Mouse (Mus musculus) gastrocnemius, postnatal 10 days (tissue): ENCODE results near the gene Ngb. TPM values are rescaled to one million over a fixed set of nuclear protein-coding genes. Genes with fewer than 3 reads are reported as not detected.

Experiments used
- DNase-seq: peaks from one replicate; pipeline ENCODE4 v3.0.0; 2021; ENCODE audit warnings: mixed read lengths
- long read RNA-seq, 2 experiments: library from polyadenylated mRNA; stranded (forward); transcript quantifications; one replicate each; pipeline ENCODE4 v2.0.0; 2021
- total RNA-seq, 2 experiments: library from RNA; stranded (reverse); gene quantifications; 2 replicates each; pipeline ENCODE4 v1.2.3; 2021

The Ngb gene
- under 1 TPM in 1 of 2 experiments, not detected in 1; 0.28 TPM for total RNA-seq
- long read RNA-seq, experiment 1, partial matches to known transcripts = 0 of 1 reads
- long read RNA-seq, experiment 1, other reads (novel, unspliced or antisense) = 1 of 1 reads
- long read RNA-seq, experiment 2, partial matches to known transcripts = 0 of 1 reads
- long read RNA-seq, experiment 2, other reads (novel, unspliced or antisense) = 0 of 1 reads

DNA sequence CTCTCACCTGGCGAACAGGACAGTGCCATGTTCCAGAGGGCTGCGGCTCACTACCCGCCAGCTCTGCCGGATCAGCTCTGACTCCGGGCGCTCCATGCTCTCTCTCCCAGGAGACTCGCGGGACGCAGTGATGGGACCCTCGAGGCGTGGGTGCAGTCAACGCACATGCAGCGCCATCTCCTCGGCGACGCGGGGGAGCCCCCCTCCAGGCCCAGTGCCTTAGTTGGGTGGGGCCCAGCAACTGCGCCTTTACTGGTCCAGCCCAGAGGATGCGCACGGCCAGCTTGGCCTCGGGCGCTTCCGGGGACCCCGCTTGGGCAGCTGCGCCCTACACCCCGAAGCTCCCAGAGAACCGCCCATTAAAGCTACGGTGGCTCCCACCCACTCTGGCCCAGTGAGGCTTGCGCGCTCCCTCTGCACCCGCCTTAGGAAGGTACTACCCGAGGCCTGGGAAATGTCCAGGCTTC lies at the start of gene Ngb:
Gene Ngb, minus strand, starts transcription at position 375 of the 467 bp plus-strand sequence.
- no peak for DNase-seq

DNA sequence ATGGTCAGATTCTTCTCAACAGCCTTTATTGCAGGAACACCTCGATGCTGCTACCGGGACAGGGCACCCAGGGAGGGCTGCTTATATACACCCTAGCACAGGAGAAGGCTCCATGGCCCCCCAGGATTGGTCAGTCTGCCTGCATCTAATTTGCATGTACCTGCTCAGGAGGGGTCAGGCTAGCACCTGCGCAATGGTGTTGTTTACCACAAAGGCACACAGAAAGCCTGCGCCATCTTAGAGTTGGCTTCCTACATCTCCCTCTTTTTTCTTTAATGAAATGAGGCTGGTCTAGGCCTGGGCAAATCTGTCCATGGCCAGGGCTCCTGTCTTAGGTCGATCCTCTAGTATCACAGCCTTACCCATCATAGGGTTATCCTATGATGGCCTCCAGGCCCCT lies 47.1 kb upstream of the Ngb start:
- DNase-seq = no peak

DNA sequence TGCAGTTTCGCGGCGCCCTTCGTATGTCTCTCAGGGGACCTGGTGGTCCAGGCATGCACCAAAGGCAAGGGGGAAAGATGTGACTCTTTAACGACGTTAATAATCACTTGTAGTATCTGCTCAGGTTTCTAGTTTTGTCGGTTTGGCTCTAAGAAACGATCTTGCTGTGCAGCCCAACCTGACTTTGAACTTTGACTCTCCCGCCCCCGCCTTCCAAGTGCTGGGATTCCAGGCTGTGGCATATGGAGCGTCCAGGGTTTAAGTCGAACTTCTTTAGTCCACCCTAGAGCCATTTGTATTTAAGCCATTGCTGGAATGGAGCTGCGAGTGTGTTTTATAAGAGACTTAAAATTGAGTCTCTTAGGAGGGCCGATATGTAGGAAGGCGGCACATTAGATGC lies 45.8 kb upstream of the Ngb start:
- no peak for DNase-seq

DNA sequence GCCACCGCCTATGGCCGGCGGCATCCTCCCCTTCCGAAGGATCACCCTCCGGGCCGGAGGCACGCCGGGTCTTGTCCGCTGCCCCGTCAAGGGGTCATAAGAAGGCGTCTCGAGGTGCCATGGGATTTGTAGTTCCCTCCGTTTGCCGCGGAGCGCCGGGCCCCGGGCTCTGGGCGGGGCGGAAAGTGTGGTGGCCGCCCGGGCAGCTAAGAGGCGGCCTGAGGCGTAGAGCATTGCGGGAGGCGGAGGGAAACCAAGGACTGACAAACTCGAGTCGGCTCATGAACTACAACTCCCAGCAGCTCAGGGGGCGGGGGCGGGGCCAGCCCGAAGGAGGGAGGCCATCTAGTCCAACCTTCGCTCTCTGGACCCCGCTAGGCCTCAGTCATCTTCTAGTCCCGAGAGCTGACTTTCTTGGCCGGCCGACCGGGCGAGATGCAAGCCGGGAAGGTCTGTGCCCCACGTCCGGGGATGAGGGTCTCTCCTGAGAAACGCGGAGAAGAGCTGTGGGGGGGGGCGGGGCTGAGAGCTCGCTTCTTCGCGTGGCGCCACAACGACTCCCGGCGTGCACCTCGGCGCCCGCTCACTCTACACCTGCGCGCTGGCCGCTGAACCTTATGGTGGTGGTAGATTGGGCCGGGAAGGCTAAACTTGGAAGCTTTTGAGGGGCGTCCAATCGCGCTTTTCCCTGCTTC lies 45.2 kb upstream of the Ngb start, which contains the start of gene Pomt2:
Gene Pomt2, minus strand, starts transcription at position 574 of the 695 bp plus-strand sequence.
- peak; percentile 87 for DNase-seq

DNA sequence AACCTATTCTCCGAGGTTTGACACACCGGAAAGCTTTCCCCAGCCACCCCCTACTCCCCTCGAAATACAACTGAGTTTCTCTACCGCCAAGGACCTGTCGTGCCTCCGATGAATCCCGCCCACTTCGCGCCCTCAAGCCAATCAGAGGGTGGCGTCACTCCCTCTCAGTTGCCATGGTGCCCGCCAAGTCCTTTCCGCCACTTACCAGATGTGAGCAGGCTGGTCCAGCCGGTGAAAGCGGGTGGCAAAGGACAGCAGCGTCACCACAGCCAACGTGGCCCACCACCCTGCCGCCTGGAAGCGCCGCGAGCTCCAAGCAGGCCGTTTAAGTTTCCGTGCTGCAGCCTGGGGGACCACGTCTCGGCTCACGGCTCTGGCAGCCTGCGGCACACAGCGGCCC lies 44.6 kb upstream of the Ngb start, which contains the start of gene Gstz1:
Gene Gstz1, plus strand, starts transcription at position 200 of the 400 bp plus-strand sequence.
- peak; percentile 82 for DNase-seq

DNA sequence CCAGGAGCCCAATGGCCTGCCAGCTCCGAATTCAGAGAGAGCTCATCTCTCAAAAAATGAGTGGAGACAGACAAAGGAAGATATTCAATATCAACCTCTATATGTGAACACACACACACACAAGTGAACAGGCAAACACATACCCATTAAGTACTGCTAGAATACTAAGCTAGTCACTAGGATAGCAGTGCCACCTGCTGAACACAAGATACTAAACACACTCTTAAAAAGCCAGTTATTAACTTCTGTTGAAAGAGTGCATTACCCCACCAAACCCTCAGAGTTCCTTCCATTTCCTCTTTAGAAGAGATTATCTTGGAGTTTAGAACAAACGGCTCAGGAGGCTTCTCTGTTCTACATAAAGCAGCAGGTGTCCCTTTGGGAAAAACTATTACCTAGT lies 39.8 kb upstream of the Ngb start:
- no peak for DNase-seq

DNA sequence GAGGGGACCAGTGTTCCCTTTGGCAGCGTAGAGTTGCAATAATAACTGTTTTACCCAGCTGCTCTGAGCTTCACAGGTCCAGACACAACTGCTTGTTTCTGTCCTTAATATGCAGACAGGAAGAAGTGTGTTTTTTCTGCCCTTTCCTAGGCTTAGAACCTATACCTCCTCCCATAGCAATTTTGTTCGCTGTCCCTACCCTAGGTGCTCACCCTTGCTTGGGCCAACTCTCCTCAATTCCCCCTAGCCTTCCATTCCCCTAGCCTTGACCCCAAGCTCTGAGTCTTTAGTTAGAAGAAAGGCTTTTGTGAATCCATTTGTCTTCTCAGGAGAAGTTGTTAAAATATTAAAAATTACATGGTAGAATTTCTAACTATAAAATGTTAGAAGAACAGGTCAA lies 36.4 kb upstream of the Ngb start:
- DNase-seq = no peak

DNA sequence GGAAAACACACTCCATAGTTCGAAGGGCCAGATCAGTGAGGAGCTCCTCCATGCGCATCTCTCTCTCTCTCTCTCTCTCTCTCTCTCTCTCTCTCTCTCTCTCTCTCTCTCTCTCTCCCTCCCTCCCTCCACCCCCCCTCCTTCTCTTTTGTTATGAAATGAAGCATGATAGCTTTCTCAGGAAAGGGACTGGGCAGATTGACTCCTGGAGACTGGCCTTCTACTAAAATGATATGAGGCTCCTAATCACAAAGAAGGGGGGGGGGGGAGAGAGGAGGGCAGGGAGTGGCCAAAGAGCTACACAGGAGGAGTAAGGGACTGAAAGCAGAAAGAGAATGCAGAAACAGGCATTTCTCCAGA lies 36.0 kb upstream of the Ngb start:
- no peak for DNase-seq

DNA sequence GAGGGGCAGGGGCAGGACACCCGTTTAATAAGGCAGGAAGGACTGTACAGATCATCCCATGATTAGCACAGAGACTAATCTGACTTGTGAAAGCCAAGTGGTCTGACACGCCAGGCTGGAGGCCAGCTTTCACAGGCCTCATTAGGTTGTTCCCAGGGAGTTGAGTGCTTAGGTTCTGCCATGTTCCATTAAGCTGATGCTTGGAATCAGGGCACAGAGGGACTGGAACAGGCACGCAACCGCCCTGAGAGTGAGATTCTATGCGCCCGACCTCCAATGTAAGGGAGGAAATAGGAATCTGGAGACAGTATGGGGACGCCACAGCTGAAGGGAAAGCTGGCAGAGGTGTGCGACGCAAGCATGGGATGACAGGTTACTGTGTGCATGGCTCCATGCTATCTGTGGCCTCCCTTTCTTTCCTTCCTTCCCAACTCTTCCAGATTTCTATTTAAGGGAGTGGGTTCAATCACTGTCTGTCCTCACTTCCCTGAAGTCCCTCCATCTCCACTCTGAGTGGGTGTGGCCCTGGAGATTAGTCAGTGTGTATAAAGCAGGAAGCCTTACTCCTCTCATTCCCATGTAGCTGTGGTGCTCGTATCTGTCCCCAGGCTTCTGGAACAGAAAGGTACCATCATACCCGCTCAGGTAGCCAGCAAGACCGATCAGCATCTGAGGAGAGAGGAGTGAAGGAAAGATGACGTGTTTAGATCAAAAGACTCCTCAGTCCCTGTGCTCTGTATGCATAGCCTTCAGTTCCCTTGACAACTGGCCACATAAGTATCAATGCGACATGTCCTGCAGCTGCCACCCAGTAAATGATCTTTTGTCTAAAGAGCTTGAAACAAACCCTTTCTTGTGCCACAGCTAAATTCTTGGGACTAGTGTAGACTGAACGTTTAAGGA lies 35.4 kb upstream of the Ngb start:
- no peak for DNase-seq

DNA sequence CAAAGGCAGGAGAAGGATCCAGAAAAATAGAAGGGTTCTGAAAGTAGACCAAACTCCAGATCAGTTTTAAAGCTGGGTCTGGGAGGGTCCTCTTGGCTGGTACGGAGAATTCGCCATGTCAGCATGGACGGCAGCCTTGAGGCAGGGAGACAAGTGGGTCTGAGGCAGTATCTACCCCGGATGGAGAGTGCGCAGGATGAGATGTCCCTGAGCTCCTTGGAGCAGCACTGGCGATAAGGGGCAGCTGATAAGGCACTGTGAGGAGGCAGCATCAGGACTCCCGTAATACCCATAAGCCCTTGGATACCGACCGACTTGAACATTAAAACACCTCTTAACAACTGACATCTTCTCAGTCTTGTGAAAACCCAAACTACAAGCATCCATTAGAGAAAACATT lies 30.4 kb upstream of the Ngb start:
- no peak for DNase-seq

DNA sequence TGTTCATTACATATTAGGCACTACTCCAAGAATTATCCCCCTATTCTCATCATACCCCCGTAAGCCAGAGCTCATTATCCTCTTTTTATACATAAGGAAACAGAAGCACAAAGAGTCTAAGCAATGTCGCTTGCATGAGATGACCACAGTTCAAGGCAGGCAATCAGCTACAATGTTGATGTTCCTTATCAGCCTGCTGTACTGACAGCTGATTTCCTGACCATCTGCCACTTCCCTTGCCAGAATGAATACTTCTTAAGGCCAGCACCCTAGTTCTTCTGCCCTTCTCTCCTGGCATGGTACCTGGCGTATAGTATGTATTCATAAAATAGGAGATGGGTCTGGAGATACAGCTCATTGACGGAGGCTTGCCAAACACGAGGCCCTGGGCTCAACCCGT lies 29.9 kb upstream of the Ngb start:
- no peak for DNase-seq

DNA sequence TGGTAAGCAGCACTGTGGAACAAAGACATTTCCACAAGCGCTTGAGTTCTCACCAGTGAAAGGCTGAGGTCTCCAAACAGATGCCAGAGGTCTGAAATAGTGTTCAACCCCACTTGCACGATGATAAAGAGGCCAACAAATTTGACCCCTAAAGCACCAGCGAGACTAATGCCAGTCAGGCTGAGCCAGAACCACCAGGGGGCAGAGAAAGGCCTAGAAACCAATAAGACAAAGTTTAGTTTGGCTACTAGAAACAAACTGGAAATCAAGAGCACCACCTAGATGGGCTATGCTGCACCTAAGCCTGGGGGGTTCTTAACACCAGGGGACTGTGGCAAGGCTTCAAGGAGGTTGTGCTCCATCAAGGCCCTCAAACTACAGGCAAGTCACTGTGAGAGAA lies 29.3 kb upstream of the Ngb start:
- DNase-seq = no peak

DNA sequence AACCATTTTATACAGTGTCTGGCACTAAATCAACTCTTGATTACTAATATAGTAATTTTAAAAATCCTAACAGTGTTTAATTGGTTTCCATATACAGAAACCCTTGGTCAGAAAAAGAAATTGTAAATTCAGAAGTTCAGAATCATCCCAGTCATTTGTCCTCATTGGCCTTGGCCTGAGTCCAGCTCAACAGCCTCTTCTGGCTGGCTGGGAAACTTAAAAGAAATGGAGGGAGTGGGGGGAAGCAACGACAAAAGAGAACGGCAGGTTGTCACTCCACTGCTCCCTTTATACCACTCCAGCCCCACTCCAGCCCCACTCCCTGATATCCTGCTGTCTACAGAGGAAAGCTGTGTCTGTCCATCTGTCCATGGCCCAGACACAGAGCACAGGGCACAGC lies 28.8 kb upstream of the Ngb start:
- no peak for DNase-seq

DNA sequence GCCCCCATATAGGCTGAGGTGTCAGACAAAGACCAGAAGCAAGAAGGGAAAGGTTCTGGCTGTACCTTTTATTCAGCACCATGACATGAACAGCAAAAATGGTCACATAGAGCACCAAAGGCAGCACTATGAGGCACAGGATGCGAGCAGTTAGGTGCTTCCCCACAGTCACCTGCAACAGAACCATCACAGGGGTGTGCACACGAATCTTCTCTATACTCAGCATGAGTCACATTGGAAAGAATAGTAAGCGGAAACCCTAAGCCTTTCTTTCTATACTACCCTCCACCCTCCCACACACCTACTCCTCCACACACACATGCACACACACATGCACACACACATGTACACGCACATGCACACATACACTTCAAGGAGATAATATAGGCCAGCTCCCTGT lies 27.9 kb upstream of the Ngb start:
- DNase-seq = no peak

DNA sequence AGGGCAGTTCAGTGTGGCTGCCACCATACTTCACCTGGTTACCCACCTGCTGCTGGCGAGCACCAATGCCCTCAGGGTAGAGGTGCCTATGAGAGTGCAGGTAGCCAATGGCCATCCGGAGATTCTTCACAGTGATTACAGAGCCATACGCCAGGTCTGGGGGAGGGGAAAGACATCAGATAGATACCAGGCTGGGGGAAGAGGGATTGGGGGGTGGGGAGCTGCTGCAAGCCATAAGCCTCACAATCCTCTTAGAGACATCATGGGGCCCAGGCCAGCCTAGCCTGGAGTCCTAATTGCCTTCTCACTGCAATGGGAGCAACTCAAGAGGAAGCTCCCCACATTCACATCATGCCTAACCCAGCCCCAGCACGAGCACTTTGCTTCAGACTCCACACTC lies 24.9 kb upstream of the Ngb start:
- no peak for DNase-seq

DNA sequence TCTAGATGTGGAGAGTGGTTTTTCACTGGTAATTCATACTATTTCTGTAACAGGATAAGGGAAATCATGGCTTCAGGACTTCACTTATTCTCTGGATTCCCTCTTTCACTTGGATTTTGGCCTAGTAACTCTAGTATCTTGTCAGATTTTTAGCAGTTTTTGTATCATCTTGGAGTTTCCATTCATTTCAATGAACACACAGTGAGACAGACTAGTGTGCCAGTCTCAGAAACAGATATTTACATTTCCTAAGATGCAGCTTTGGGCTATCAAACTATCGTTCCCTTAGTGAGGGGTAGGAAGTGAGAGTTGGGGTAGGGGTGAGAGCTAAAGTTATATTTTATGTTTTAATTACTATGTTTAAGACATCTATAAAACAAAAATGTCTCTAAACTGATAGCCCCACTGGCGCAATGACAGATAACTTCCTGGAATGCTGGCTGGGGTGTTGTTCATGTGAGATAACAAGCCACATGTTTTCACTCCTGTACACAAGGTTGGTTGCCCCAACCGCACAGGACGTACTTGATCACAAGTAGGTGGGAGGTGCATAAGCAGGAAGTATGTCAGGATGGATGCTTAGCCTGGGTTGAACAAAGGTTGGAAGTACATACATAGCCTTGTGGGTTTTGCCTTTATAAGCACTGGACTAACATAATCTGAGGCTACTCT lies 19.7 kb upstream of the Ngb start:
- no peak for DNase-seq

DNA sequence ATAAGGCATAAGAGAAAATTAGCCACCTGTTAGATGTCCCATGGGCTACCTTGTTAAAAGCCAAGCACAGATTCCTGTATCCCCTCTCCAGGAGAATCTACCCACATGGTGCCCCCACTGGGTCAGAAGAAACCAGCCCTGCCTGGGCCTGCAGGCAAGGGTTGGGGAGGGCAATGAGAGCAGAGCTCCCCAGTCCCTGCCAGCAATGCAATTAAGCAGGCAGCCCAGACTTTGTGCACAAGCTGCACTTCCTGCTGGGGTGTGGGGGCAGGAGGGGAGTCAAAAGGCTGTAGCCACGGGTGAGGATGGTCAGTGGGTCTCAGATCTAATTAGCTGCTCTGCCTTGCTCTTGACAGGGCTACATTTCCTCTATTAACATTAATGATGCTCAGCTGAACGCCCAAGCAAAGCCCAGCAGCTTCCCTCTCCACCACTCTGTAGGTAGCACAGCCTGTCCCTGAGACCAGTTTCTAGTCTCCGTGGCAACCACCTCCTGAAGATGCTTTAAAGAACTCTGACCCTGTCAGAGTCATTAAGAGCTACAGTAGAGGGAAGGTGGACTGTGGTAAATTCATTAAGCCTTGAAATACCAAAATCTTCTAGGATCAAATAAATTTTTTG lies 5.1 kb upstream of the Ngb start:
- no peak for DNase-seq

DNA sequence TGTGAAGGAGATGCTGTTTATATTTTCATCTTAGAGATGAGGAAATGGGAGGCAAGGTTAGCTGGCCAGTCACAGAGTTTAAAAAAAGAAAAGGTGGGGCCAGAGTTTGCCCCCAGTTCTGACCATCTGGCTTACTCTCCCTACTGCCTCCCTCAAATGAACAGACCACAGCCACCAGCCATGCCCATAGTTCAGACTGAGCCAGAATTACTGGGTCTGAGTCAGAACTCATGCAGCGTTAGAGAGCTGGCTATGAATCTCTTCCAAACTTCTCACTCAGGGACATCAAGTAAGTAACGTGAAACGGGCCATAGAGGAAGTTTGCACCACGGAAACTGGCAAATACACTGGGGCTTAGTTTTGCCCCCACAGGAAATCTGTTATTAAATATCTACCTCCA lies 2.5 kb upstream of the Ngb start:
- DNase-seq = no peak

DNA sequence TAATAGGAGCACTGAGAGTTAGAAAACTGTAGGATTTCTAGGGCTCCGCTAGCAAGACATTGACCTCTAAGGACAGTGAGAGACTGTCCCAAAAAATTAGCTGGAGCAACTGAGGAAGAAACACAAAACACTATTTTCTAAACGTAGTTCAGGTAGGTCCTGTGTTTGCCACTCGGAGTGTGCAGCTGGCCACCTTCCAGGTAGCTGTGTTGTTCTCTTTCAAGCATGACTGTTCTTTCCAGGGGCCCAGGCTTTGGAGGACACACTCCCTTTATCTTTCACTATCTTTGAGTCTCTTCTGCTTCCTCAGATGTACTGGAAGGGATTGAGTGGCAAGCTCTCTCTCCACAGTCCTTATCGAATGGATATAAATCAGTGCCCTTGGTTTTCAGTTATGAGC lies 1.1 kb upstream of the Ngb start:
- no peak for DNase-seq

DNA sequence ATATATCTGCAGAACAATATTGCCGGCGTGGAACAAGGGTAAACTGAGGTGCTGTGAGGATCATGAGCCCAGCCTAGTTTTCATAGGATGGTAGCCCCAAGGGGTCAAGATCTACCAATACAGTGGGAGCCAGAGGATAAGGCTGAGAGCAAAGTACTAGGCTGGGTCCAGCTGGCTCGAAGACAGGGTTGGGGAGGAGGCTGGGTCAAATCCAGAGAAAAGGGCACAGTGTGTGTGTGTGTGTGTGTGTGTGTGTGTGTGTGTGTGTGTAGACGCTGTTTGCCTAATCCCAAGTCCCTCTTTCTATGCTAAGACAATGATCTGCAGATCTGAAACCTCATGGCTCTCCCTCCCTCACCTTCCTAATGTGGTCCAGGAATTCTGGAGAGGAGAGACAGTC lies 2.0 kb downstream of the Ngb start:
- DNase-seq = no peak

DNA sequence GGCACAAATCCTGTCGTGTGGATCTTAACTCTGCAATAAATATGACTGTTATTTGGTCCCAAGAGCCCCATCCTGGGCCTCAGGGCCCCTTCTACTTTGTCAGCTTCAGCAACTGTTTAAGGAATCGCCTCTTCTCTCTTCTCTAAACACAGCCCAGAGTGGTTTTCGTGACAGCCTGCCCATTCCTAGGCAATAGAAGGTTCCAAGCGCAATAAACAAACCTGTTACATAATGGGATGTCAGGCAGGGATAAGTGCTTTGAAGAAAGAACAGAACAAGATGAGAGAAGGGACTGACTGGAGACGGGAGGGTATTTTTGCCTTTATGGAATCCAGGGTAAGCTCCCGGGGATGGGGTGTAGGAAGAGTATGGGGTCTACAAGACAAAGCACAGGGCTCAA lies 8.7 kb downstream of the Ngb start:
- DNase-seq = no peak

DNA sequence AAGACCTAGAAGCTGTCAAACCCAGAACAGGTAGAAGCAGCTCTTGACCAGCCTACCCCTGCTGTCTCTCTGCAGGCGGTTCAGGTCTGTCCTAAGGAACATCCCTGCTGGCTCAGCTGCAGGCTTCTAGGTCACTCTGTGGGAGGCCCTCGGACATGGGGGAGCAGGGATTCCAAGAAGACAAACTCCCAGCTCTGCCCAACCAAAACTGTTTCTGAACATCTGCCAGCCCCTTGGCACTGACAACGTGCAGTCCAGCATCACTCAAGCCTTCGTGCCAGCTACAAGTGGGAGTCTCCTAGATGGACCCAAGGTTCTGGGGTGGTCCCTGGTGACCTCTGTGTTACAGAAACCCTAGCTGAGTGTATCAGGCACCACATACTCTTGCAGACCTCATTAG lies 9.1 kb downstream of the Ngb start:
- peak; percentile 21 for DNase-seq
